Mouse (Mus musculus) forebrain, embryonic 11.5 days (tissue): ENCODE measurements around the gene Tenm4. TPM values are rescaled to one million over a fixed set of nuclear protein-coding genes. Genes with fewer than 3 reads are reported as not detected.
A peak's percentile ranks its signal among the peaks of the same experiment; 100 is the strongest.

ENCODE experiments used
- ATAC-seq: fragments of 200-750 bp; cut with Nextera tagmentation; replicated peaks from 2 replicates; pipeline ENCODE4 v1.8.0; 2017; ENCODE audit warnings: moderate TSS enrichment; ENCODE audit not compliant: low FRiP score
- DNase-seq: peaks from one replicate; pipeline ENCODE4 v3.0.0-alpha.2; 2017; ENCODE audit warnings: low spot score
- H3K27ac ChIP-seq: fragments of 300-500 bp; sonication (generic); 2 replicates; pipeline ENCODE4 v1.5.1; 2014; ENCODE audit warnings: low read depth, low read length
- H3K27me3 ChIP-seq: fragments of 300-500 bp; sonication (generic); 2 replicates; pipeline ENCODE4 v1.6.1; 2014; ENCODE audit warnings: mild to moderate bottlenecking, low read length, mixed read lengths; ENCODE audit not compliant: control insufficient read depth, insufficient read depth
- H3K36me3 ChIP-seq: fragments of 300-500 bp; sonication (generic); 2 replicates; pipeline ENCODE4 v1.6.1; 2014; ENCODE audit warnings: mild to moderate bottlenecking, low read length, moderate library complexity, mixed read lengths; ENCODE audit not compliant: control insufficient read depth, insufficient read depth
- H3K4me1 ChIP-seq: fragments of 300-500 bp; sonication (generic); replicated peaks from 2 replicates; pipeline ENCODE4 v1.6.1; 2014; ENCODE audit warnings: low read length, mixed read lengths; ENCODE audit not compliant: control insufficient read depth, insufficient read depth
- H3K4me2 ChIP-seq: fragments of 300-500 bp; sonication (generic); 2 replicates; pipeline ENCODE4 v1.6.1; 2014; ENCODE audit warnings: low read depth, mild to moderate bottlenecking, low read length, moderate library complexity, mixed read lengths; ENCODE audit not compliant: severe bottlenecking
- H3K4me3 ChIP-seq: fragments of 300-500 bp; sonication (generic); 2 replicates; pipeline ENCODE4 v1.5.1; 2014; ENCODE audit warnings: low read depth, low read length
- H3K9ac ChIP-seq: fragments of 300-500 bp; sonication (generic); 2 replicates; pipeline ENCODE4 v1.6.1; 2014; ENCODE audit warnings: low read length
- H3K9me3 ChIP-seq: fragments of 300-500 bp; sonication (generic); 2 replicates; pipeline ENCODE4 v1.6.1; 2016; ENCODE audit warnings: low read length, mixed read lengths; ENCODE audit not compliant: control insufficient read depth
- WGBS: fragments of 180-500 bp; shearing (Covaris S2); extraction: QIAGEN DNeasy Blood & Tissue Kit; methylation state at CpG from one replicate; pipeline ENCODE4 v1.1.7; 2014; 5-methylcytosine and 5-hydroxymethylcytosine counted together
- polyA plus RNA-seq: library from polyadenylated mRNA; unstranded; fragments of >200 nt; fragmentation: Nextera tagmentation; extraction: Ambion mirVana; gene quantifications from 2 replicates; pipeline ENCODE4 v1.2.1, GENCODE M21; 2014

Gene Tenm4
- polyA plus RNA-seq, 1 experiment from 2014 or later = 47.9 TPM

GRCm38 (mm10) chr7:96274486-96274885, 103.4 kb downstream of the Tenm4 start:
- 93% methylated on average over 2 of the region's 2 CpGs for WGBS
- ATAC-seq = no peak
- peaks cover 11% of the 10 kb centered on the region for H3K4me1 ChIP-seq

GRCm38 (mm10) chr7:96277550-96277949, 106.5 kb downstream of the Tenm4 start:
- DNase-seq (no peak), ATAC-seq (peak; percentile 56)
- no peak overlapping the region for H3K9ac ChIP-seq
- H3K4me1 ChIP-seq = peaks cover 8% of the 10 kb centered on the region; the same call in 1 of the 2 replicates
- peak overlapping the region; percentile 32; the same call in 1 of the 2 replicates for H3K27ac ChIP-seq
- H3K36me3 ChIP-seq = no peaks in the 10 kb centered on the region
- no peak overlapping the region for H3K4me2 ChIP-seq
- no peaks in the 10 kb centered on the region for H3K27me3 ChIP-seq
- 25% methylated on average over 10 of the region's 10 CpGs for WGBS
- H3K4me3 ChIP-seq = no peak overlapping the region
- H3K9me3 ChIP-seq = no peaks in the 10 kb centered on the region

More at GRCm38 (mm10) chr7:96274486-96274885, 103.4 kb downstream of the Tenm4 start:
- Histone ChIP-seq H3K4me3 (no peak overlapping the region), H3K9me3 (no peaks in the 10 kb centered on the region), H3K27ac (no peak overlapping the region), H3K36me3 (no peaks in the 10 kb centered on the region), H3K4me2 (no peak overlapping the region), H3K9ac (no peak overlapping the region), H3K27me3 (no peaks in the 10 kb centered on the region)
- no peak for DNase-seq

GRCm38 (mm10) chr7:96278378-96278777, 107.3 kb downstream of the Tenm4 start:
- 49% methylated on average over 11 of the region's 11 CpGs for WGBS
- H3K4me1 ChIP-seq = peaks cover 8% of the 10 kb centered on the region; the same call in 1 of the 2 replicates
- DNase-seq = peak; percentile 57
- no peak overlapping the region for H3K27ac ChIP-seq
- H3K4me3 ChIP-seq = no peak overlapping the region
- no peaks in the 10 kb centered on the region for H3K27me3 ChIP-seq
- H3K9me3 ChIP-seq = no peaks in the 10 kb centered on the region
- no peaks in the 10 kb centered on the region for H3K36me3 ChIP-seq
- peak; percentile 68 for ATAC-seq
- H3K9ac ChIP-seq = no peak overlapping the region
- no peak overlapping the region for H3K4me2 ChIP-seq

DNA sequence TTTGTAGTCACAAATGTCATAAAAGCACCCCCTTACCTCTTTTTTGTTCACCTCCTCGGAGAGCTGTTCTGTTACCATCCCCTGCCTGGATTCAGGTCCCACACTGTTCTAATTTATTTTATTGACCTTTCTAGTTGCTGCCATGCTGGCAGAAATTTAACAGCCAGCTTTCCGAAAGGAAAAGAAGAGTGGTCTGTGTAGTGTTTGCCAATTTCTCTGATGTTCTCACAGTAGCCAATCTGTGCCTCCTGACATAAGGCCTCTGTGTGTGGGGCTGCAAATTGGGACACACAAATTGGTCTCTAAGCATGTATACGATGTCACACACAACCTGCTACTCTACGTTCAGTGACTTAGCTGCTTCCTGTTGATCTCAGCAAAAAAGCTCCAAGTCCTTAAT, 109.7 kb downstream of the Tenm4 start:
- Histone ChIP-seq H3K4me1 (peaks cover 8% of the 10 kb centered on the region; the same call in 1 of the 2 replicates), H3K4me2 (no peak overlapping the region), H3K27me3 (no peaks in the 10 kb centered on the region), H3K4me3 (no peak overlapping the region), H3K9ac (no peak overlapping the region), H3K36me3 (no peaks in the 10 kb centered on the region), H3K27ac (no peak overlapping the region), H3K9me3 (no peaks in the 10 kb centered on the region)
- DNase-seq (no peak), ATAC-seq (no peak)
- 84% methylated on average over 4 of the region's 4 CpGs for WGBS

- H3K4me3 ChIP-seq = no peak overlapping the region
- DNase-seq = peak; percentile 33
- H3K9ac ChIP-seq = no peak overlapping the region
- H3K27ac ChIP-seq = no peak overlapping the region
- H3K36me3 ChIP-seq = no peaks in the 10 kb centered on the region
- no peaks in the 10 kb centered on the region for H3K9me3 ChIP-seq
- no peak overlapping the region for H3K4me2 ChIP-seq
- WGBS = 77% methylated on average over 2 of the region's 2 CpGs
- no peak for ATAC-seq
- H3K27me3 ChIP-seq = no peaks in the 10 kb centered on the region
- no peaks in the 10 kb centered on the region for H3K4me1 ChIP-seq
Observed at GRCm38 (mm10) chr7:96290576-96290975, 119.5 kb downstream of the Tenm4 start.

DNA sequence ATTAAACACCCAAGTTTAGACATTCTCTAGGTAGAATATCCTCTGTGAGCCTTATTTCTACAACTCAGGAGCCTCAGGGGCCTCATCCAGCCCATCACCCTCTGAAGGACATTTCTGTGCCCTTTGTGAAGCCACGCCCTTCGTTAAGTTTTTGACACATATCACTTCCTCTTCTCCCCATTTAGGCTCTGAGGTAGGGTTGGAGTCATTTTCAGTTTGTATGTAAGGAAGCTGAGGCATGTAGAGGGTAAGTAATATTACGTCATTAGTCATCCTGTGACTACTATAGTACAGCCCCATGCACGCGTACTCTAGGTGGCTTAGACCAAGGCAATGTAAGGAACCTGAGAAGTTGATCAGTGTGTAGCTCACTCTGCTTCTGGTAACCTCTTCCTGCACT, 124.9 kb downstream of the Tenm4 start:
- 100% methylated on average over 5 of the region's 5 CpGs for WGBS
- no peak overlapping the region for H3K27ac ChIP-seq
- no peaks in the 10 kb centered on the region for H3K27me3 ChIP-seq
- ATAC-seq (no peak), DNase-seq (peak; percentile 18)
- no peaks in the 10 kb centered on the region for H3K36me3 ChIP-seq
- H3K4me3 ChIP-seq = no peak overlapping the region
- H3K4me2 ChIP-seq = no peak overlapping the region
- H3K9ac ChIP-seq = no peak overlapping the region
- 0 out of 2 replicates have a peak, but pooled peaks cover 3% of the 10 kb centered on the region for H3K4me1 ChIP-seq
- no peaks in the 10 kb centered on the region for H3K9me3 ChIP-seq

DNA sequence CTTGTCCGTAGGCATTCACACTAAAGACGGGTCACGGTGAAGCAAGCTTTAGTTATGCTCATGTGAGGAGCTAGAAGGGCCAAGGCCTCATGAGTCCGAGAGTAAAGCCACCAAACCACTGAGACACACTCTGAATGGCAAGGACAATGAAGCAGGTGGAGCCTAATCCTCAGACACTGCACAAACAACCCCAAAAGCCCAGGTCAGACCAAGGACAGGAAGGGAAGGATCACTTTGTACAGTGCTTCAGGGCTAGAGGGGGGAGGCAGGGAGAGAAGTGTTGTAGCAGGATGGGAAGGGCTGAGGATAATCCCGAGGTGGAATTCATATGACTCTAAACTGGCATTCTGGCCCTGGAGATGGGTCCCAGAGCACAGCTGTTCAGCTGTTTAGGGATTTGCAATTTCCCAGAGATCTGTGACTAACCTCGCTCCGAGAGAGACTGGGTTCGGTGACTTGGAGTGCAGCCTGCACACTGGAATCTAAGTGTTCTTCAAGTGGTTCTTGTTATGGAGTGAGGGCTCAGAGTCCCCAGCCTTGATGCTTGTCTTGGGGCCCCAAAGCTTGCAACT, 129.9 kb downstream of the Tenm4 start:
- Histone ChIP-seq H3K27ac (no peak overlapping the region), H3K4me1 (0 out of 2 replicates have a peak, but pooled peaks cover 3% of the 10 kb centered on the region), H3K9ac (no peak overlapping the region), H3K36me3 (no peaks in the 10 kb centered on the region), H3K4me3 (no peak overlapping the region), H3K9me3 (no peaks in the 10 kb centered on the region), H3K27me3 (no peaks in the 10 kb centered on the region), H3K4me2 (no peak overlapping the region)
- WGBS = 84% methylated on average over 8 of the region's 8 CpGs
- ATAC-seq (no peak), DNase-seq (no peak)

GRCm38 (mm10) chr7:96301813-96302212, 130.8 kb downstream of the Tenm4 start:
- no peak overlapping the region for H3K9ac ChIP-seq
- ATAC-seq = no peak
- 68% methylated on average over 3 of the region's 3 CpGs for WGBS
- H3K27me3 ChIP-seq = no peaks in the 10 kb centered on the region
- H3K4me2 ChIP-seq = no peak overlapping the region
- H3K36me3 ChIP-seq = no peaks in the 10 kb centered on the region
- no peak overlapping the region for H3K27ac ChIP-seq
- no peak for DNase-seq
- H3K4me1 ChIP-seq = 0 out of 2 replicates have a peak, but pooled peaks cover 3% of the 10 kb centered on the region
- no peak overlapping the region for H3K4me3 ChIP-seq
- H3K9me3 ChIP-seq = no peaks in the 10 kb centered on the region

- no peak for ATAC-seq
- Histone ChIP-seq H3K9ac (no peak overlapping the region), H3K27me3 (no peaks in the 10 kb centered on the region), H3K9me3 (no peaks in the 10 kb centered on the region), H3K4me2 (no peak overlapping the region), H3K4me1 (no peaks in the 10 kb centered on the region), H3K4me3 (no peak overlapping the region), H3K36me3 (no peaks in the 10 kb centered on the region), H3K27ac (no peak overlapping the region)
- no peak for DNase-seq
- 32% methylated on average over 2 of the region's 2 CpGs for WGBS
Observed at GRCm38 (mm10) chr7:96303963-96304362, 132.9 kb downstream of the Tenm4 start.
